Mouse (Mus musculus): ENCODE measurements at regions not wholly inside any gene's neighbourhood (a gene's known extent, or its start where the extent isn't known, plus 50 kb on each side); places are given as distances from the start of the nearest gene placed in this dataset.

DNA sequence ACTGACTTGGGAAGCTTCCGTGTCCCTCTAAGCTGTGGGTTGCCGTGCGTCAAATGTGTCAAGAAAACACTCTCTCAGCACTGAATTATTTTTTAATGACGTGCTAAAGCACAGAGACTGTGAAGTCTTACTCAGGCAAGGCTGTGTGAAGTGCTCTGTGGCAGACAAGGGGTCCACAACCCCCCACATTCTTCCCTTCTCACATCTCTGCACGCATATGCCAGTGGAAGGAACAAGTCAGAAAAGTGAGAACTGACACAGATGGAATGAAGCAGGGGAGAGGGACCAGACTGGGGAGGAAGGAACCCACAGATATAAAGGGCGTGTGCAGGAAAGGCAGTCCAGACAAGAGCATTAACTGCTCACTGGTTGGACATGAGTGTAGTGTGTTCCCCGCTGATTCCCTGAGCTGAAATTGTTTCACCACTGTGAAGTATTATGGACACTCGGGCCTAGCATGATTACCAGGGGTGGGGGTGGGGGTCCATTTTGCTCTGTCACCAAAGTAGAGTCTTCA lies 279.8 kb downstream of the Trib2 start:
- H3K4me2 ChIP-seq (ENCODE audit: low read length) = no peak overlapping the region
- no peaks in the 10 kb centered on the region for H3K27me3 ChIP-seq (ENCODE audit: control insufficient read depth, insufficient read depth, low read depth, low read length)
- no peak overlapping the region for H3K4me3 ChIP-seq (ENCODE audit: low read depth, low read length)
- no peaks in the 10 kb centered on the region for H3K9me3 ChIP-seq (replicated peaks; ENCODE audit: control insufficient read depth, low read length, poor library complexity, severe bottlenecking)
- no peak overlapping the region for H3K27ac ChIP-seq (ENCODE audit: low read length)
- H3K4me1 ChIP-seq (ENCODE audit: control insufficient read depth, insufficient read depth, low read length) = peaks cover 3% of the 10 kb centered on the region; the same call in 1 of the 2 replicates
- ATAC-seq = peak; percentile 63; the same call in 1 of the 2 replicates
- H3K36me3 ChIP-seq (ENCODE audit: control insufficient read depth, insufficient read depth, low read length) = no peaks in the 10 kb centered on the region
- no peak overlapping the region for H3K9ac ChIP-seq (ENCODE audit: low read depth, low read length)
- WGBS = 59% methylated on average over 8 of the region's 8 CpGs

DNA sequence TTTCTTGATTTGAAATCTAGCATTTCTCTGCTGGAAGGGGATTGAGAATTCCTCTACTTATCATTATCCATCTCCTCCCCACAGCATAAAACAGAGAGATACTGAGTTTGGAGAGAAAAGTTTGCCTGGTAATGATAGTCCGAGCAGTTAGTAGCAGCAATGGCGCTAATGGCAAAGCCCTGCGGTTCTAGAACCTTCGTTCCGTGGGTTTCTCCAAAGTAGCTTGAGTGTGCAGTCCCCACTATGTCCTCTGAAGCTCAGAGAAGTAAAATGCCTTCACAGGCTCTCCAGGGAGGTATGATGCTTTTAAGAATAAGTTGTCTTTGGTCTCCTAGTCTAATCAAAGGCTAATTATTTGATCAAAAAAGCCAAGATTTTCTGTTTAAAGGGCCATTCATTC lies 280.5 kb downstream of the Trib2 start:
- Histone ChIP-seq H3K9ac (ENCODE audit: low read depth, low read length) (no peak overlapping the region), H3K4me3 (ENCODE audit: low read depth, low read length) (no peak overlapping the region), H3K4me1 (ENCODE audit: control insufficient read depth, insufficient read depth, low read length) (peaks cover 3% of the 10 kb centered on the region; the same call in 1 of the 2 replicates), H3K4me2 (ENCODE audit: low read length) (no peak overlapping the region), H3K9me3 (replicated peaks; ENCODE audit: control insufficient read depth, low read length, poor library complexity, severe bottlenecking) (no peaks in the 10 kb centered on the region), H3K36me3 (ENCODE audit: control insufficient read depth, insufficient read depth, low read length) (no peaks in the 10 kb centered on the region), H3K27ac (ENCODE audit: low read length) (no peak overlapping the region), H3K27me3 (ENCODE audit: control insufficient read depth, insufficient read depth, low read depth, low read length) (no peaks in the 10 kb centered on the region)
- peak; percentile 54; the same call in 1 of the 2 replicates for ATAC-seq
- 90% methylated on average over 5 of the region's 5 CpGs for WGBS

DNA sequence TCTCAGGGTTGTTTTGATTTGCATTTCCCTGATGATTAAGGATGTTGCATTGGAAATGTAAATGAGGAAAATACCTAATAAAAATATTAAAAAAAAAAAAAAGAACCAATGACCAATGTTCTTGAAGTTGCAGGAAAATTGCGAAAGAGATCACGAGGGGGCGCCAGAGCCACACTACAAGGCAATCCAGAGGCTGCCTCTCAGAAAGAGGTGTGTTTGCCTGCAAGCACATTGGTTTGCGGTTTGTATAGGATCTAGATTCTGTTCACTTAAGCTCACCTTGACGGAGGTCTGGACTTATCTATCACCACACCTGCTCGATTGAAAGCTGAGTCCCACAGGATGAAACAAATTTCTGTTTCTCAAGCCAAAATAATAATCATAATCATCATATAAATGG lies 280.9 kb downstream of the Trib2 start:
- H3K9me3 ChIP-seq (replicated peaks; ENCODE audit: control insufficient read depth, low read length, poor library complexity, severe bottlenecking) = no peaks in the 10 kb centered on the region
- H3K4me3 ChIP-seq (ENCODE audit: low read depth, low read length) = no peak overlapping the region
- no peak overlapping the region for H3K27ac ChIP-seq (ENCODE audit: low read length)
- H3K4me2 ChIP-seq (ENCODE audit: low read length) = no peak overlapping the region
- H3K36me3 ChIP-seq (ENCODE audit: control insufficient read depth, insufficient read depth, low read length) = no peaks in the 10 kb centered on the region
- no peaks in the 10 kb centered on the region for H3K27me3 ChIP-seq (ENCODE audit: control insufficient read depth, insufficient read depth, low read depth, low read length)
- peaks cover 3% of the 10 kb centered on the region; the same call in 1 of the 2 replicates for H3K4me1 ChIP-seq (ENCODE audit: control insufficient read depth, insufficient read depth, low read length)
- ATAC-seq = peak; percentile 85
- 4% methylated on average over 6 of the region's 6 CpGs for WGBS
- no peak overlapping the region for H3K9ac ChIP-seq (ENCODE audit: low read depth, low read length)

DNA sequence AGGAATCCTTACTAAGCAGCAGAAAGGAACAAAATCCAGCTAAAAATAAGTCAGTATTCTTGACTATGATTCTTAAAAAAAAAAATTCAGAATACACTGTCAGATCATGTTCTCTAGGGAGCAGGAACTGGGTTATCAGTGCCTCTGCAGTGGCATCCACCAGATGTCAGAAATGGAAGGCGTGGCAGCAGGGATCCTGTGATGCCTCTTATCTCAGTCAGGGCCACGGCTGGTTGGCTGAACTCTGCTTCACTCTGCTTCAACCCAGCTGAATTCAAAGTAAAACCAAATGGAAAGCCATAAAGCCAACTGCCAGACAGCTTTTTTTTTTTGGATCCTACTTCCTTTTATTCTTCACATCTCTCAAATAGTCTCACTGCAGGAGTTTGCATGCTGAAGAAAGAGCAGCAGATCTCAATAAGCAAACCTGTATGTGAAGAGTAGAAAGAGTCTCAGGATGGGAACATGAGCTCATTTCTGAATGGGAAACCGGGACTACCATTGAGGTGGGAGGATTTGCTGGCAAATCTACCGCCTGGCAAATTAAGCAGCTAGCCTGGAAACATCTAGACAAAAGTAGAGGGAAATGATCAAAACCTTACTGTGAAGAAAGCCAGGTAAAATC lies 295.8 kb downstream of the Trib2 start:
- ATAC-seq = peak; percentile 54; the same call in 1 of the 2 replicates
- Histone ChIP-seq H3K27me3 (ENCODE audit: control insufficient read depth, insufficient read depth, low read depth, low read length) (no peaks in the 10 kb centered on the region), H3K4me2 (ENCODE audit: low read length) (no peak overlapping the region), H3K9me3 (replicated peaks; ENCODE audit: control insufficient read depth, low read length, poor library complexity, severe bottlenecking) (no peaks in the 10 kb centered on the region), H3K9ac (ENCODE audit: low read depth, low read length) (no peak overlapping the region), H3K27ac (ENCODE audit: low read length) (no peak overlapping the region), H3K36me3 (ENCODE audit: control insufficient read depth, insufficient read depth, low read length) (no peaks in the 10 kb centered on the region), H3K4me1 (ENCODE audit: control insufficient read depth, insufficient read depth, low read length) (no peaks in the 10 kb centered on the region), H3K4me3 (ENCODE audit: low read depth, low read length) (no peak overlapping the region)
- 33% methylated on average over 4 of the region's 4 CpGs for WGBS

DNA sequence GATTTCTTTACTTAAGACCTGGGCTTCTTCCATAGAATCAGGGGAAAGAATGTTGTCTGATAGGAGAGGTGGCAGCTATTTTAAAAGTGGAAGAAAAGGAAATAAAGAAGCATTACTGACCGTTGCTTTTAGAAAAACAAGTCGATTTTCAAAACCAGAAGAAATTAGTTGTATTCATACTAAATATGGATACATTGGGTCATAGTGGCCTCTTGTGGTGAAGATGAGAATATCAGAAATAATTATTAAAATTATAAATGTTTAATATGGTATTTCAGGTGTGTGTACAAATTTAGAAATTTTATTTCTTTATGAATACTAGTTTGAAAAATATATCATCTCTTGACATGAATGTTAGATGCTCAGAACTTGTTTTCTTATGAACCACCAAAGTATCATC lies 304.7 kb downstream of the Trib2 start:
- no peak for ATAC-seq
- Histone ChIP-seq H3K36me3 (ENCODE audit: control insufficient read depth, insufficient read depth, low read length) (no peaks in the 10 kb centered on the region), H3K9me3 (replicated peaks; ENCODE audit: control insufficient read depth, low read length, poor library complexity, severe bottlenecking) (no peaks in the 10 kb centered on the region), H3K4me1 (ENCODE audit: control insufficient read depth, insufficient read depth, low read length) (no peaks in the 10 kb centered on the region), H3K4me2 (ENCODE audit: low read length) (no peak overlapping the region), H3K27me3 (ENCODE audit: control insufficient read depth, insufficient read depth, low read depth, low read length) (no peaks in the 10 kb centered on the region), H3K4me3 (ENCODE audit: low read depth, low read length) (no peak overlapping the region), H3K9ac (ENCODE audit: low read depth, low read length) (no peak overlapping the region), H3K27ac (ENCODE audit: low read length) (no peak overlapping the region)
- WGBS = 37% methylated on average over 2 of the region's 2 CpGs

DNA sequence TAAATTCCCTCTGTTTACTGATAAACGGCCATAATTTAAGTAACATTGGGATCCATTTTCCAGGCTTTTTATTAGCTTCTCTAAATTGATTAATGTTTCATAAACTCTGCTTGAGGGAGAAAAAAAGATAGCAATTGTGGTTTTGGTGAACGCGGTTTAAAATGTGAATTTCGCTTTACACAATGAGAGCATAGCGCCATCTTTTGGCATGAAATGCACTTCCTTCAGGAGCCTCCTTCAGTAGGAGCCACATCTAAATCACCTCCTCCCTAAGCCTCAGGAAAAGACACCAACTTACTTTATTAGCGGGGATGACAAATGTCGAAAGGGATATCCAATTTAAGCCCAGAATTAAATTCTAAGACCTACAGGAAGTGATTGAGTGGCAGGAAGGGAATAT lies 309.1 kb downstream of the Trib2 start:
- no peak overlapping the region for H3K4me3 ChIP-seq (ENCODE audit: low read depth, low read length)
- H3K4me2 ChIP-seq (ENCODE audit: low read length) = no peak overlapping the region
- WGBS = 20% methylated on average over 7 of the region's 7 CpGs
- ATAC-seq = peak; percentile 66; the same call in 1 of the 2 replicates
- no peaks in the 10 kb centered on the region for H3K27me3 ChIP-seq (ENCODE audit: control insufficient read depth, insufficient read depth, low read depth, low read length)
- no peaks in the 10 kb centered on the region for H3K36me3 ChIP-seq (ENCODE audit: control insufficient read depth, insufficient read depth, low read length)
- H3K9me3 ChIP-seq (replicated peaks; ENCODE audit: control insufficient read depth, low read length, poor library complexity, severe bottlenecking) = no peaks in the 10 kb centered on the region
- no peaks in the 10 kb centered on the region for H3K4me1 ChIP-seq (ENCODE audit: control insufficient read depth, insufficient read depth, low read length)
- no peak overlapping the region for H3K27ac ChIP-seq (ENCODE audit: low read length)
- H3K9ac ChIP-seq (ENCODE audit: low read depth, low read length) = no peak overlapping the region

DNA sequence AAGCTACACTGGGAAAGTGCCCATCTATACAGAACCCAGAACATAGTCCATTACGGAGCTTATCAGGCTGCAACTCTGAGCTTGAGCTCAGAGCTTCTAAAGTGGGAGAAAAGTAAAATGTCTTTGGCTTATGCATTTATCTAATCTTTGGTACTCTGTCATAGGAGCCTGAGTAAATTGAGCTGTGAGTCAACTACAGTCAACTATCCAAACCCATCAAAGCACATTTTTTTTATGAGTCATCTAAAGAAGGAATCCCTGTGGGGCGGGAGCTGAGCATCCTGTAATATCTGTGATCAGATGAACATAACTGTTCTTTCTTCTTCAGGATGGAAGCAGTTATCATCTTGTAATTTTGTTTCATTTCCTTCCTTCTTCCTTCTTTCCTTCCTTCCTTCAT lies 323.1 kb downstream of the Trib2 start:
- H3K27me3 ChIP-seq (ENCODE audit: control insufficient read depth, insufficient read depth, low read depth, low read length) = no peaks in the 10 kb centered on the region
- H3K4me1 ChIP-seq (ENCODE audit: control insufficient read depth, insufficient read depth, low read length) = no peaks in the 10 kb centered on the region
- no peak overlapping the region for H3K9ac ChIP-seq (ENCODE audit: low read depth, low read length)
- H3K27ac ChIP-seq (ENCODE audit: low read length) = no peak overlapping the region
- H3K4me2 ChIP-seq (ENCODE audit: low read length) = no peak overlapping the region
- no peaks in the 10 kb centered on the region for H3K9me3 ChIP-seq (replicated peaks; ENCODE audit: control insufficient read depth, low read length, poor library complexity, severe bottlenecking)
- ATAC-seq = no peak
- no peak overlapping the region for H3K4me3 ChIP-seq (ENCODE audit: low read depth, low read length)
- no peaks in the 10 kb centered on the region for H3K36me3 ChIP-seq (ENCODE audit: control insufficient read depth, insufficient read depth, low read length)
- 91% methylated on average over 2 of the region's 2 CpGs for WGBS

DNA sequence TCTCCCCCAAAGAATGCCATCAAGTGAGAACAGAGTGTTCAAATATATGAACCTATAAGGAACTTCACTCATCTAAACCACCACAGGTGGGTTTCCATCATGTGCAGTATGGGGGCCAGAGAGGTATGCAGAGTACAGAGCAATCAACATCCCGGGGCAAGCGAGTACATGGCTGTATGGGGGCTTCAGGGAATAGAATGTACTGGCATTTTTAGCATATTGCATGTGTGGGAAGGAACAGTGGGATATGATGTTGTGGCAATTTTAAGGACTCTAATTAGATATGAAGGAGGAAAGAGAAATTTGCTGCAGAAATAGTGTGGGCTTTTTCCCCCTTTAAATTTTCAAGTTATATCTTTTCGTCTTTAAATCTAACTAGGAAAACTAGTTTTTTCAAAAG lies 344.0 kb downstream of the Trib2 start:
- H3K27ac ChIP-seq (ENCODE audit: low read length) = no peak overlapping the region
- H3K9me3 ChIP-seq (replicated peaks; ENCODE audit: control insufficient read depth, low read length, poor library complexity, severe bottlenecking) = no peaks in the 10 kb centered on the region
- no peaks in the 10 kb centered on the region for H3K27me3 ChIP-seq (ENCODE audit: control insufficient read depth, insufficient read depth, low read depth, low read length)
- H3K9ac ChIP-seq (ENCODE audit: low read depth, low read length) = no peak overlapping the region
- no peaks in the 10 kb centered on the region for H3K4me1 ChIP-seq (ENCODE audit: control insufficient read depth, insufficient read depth, low read length)
- H3K4me3 ChIP-seq (ENCODE audit: low read depth, low read length) = no peak overlapping the region
- no peaks in the 10 kb centered on the region for H3K36me3 ChIP-seq (ENCODE audit: control insufficient read depth, insufficient read depth, low read length)
- WGBS = 91% methylated on average over 3 of the region's 3 CpGs
- H3K4me2 ChIP-seq (ENCODE audit: low read length) = no peak overlapping the region
- ATAC-seq = no peak

DNA sequence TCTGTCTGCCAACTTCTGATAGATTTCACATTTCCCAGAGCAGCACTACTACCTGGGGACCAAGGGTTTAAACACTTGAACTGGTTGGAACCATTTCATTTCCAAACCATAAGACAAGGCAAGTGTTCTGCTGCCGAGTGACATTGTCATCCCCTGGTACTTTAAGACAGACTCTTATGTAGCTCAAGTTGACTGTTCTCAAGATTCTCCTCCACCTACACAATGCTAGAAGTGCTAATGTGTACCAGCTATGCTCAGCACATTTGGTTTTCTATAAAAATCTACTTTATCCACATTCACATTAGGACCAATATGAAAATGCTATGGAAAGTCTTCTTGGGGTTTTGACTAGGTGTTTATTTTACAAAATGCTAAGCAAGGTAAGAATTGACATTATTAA lies 357.3 kb downstream of the Trib2 start:
- H3K9me3 ChIP-seq (replicated peaks; ENCODE audit: control insufficient read depth, low read length, poor library complexity, severe bottlenecking) = no peaks in the 10 kb centered on the region
- no peaks in the 10 kb centered on the region for H3K27me3 ChIP-seq (ENCODE audit: control insufficient read depth, insufficient read depth, low read depth, low read length)
- H3K4me1 ChIP-seq (ENCODE audit: control insufficient read depth, insufficient read depth, low read length) = no peaks in the 10 kb centered on the region
- H3K4me3 ChIP-seq (ENCODE audit: low read depth, low read length) = no peak overlapping the region
- no peak for ATAC-seq
- H3K9ac ChIP-seq (ENCODE audit: low read depth, low read length) = no peak overlapping the region
- WGBS = 93% methylated on average over 1 of the region's 1 CpGs
- no peak overlapping the region for H3K27ac ChIP-seq (ENCODE audit: low read length)
- no peak overlapping the region for H3K4me2 ChIP-seq (ENCODE audit: low read length)
- H3K36me3 ChIP-seq (ENCODE audit: control insufficient read depth, insufficient read depth, low read length) = no peaks in the 10 kb centered on the region

Measured in midbrain, embryonic 16.5 days (tissue).